Mouse (Mus musculus) Patski (cell line): Measurements from ENCODE around the gene Gm20219. TPM values are rescaled to one million over a fixed set of nuclear protein-coding genes. Genes with fewer than 3 reads are reported as not detected.

ENCODE experiments used
- ATAC-seq: fragments of 100-300 bp; one replicate; pipeline ENCODE4 v1.8.0; 2021
- CTCF ChIA-PET: fragments of 350-600 bp; sonication (Branson Sonifier 250); formaldehyde crosslinking; loops from one replicate; lab custom pipeline; 2022; ENCODE audit warnings: inconsistent platforms; lab: Charles Lee
- POLR2A ChIA-PET: fragments of 350-600 bp; sonication (Branson Sonifier 250); formaldehyde crosslinking; loops from one replicate; lab custom pipeline; 2022; ENCODE audit warnings: antibody characterized with exemption, inconsistent platforms; lab: Charles Lee
- DNase-seq: peaks from one replicate; pipeline ENCODE4 v3.0.0-alpha.2; 2011; ENCODE audit warnings: low read depth, low spot score
- H3K27me3 ChIP-seq: fragments of 371-371 bp; one replicate; pipeline ENCODE4 v1.5.1; 2021
- CTCF ChIP-seq: fragments of 100-300 bp; IDR thresholded peaks from one replicate; pipeline ENCODE4 v1.5.1; 2021
- in situ Hi-C: fragments of 300-500 bp; cut with MboI; formaldehyde crosslinking; loops from 3 replicates; pipeline ENCODE4 v1.11.1; 2018; ENCODE audit warnings: low pct_unique_long_range_greater_than_20kb, mixed read lengths
- polyA plus RNA-seq: library from polyadenylated mRNA; unstranded; gene quantifications from one replicate; pipeline ENCODE4 v1.2.3, GENCODE M21; 2021

The Gm20219 gene
- polyA plus RNA-seq, 1 experiment from 2014 or later, result 1.5 TPM

DNA sequence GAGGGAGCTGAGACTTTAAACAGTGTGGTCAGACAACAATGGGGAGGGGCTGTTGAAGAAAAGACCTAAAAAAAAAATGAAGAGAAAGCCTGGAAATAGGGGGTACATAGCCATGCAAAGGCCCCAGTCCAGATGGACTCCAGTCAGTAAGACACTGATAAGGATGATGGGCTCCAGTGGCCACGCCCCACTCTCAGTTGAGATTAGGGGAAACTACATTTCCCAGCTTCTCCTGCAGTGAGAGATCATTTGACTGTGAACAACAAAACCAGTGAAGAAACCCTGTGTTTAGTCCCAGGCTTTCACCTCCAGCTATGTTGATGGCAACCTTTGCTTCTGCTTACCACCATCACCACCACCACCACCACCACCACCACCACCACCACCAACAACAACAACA lies 8.2 kb downstream of the Gm20219 start:
- TF ChIP-seq CTCF, result no peak
- ATAC-seq (no peak), DNase-seq (no peak)
- POLR2A ChIA-PET, result no interaction called here
- H3K27me3 ChIP-seq, result no peaks in the 10 kb centered on the region
- CTCF ChIA-PET, result interaction anchor here (3.5 kb wide), 1 partner anchor 13 kb away, joined by 14 read pairs; no protein-coding TSS in a partner anchor
- in situ Hi-C loops, result no loop called here

DNA sequence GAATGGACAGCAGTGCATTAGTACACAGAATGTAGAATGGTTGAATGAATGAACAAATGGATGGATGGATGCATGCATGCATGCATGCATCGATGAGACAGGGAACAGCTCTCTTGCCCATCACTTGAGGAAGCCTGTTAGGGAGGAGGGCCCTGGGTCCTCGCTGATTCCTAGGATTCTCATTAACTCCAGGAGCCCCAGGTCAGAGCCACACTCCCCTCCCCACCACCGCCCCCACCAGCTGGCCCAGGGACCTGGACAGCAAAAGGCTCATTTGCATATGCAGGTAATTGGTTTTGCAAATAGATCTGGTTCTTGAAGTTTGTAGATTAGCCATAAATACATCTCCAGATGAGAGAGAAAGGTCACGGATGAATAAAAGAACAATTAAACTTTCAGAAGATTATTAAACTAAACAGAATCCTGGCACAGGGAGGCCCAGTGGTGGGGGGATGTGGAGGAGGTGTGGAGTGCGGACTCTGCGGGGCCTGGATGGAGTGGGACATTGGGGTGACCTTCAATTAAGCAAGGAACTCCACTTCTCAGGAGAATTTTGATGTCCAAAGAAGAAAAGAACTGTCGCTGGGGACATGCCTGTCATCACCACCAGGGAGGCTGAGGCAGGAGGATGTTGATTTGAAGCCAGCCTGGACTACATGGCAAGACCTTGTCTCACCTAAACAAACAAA lies 9.3 kb downstream of the Gm20219 start:
- in situ Hi-C loops, result loop anchor here (5.0 kb wide), 1 partner anchor 38 kb away; no protein-coding TSS in a partner anchor
- ChIA-PET POLR2A (no interaction called here), CTCF (interaction anchor here (2.0 kb wide), 1 partner anchor 14 kb away, joined by 4 read pairs; no protein-coding TSS in a partner anchor)
- no peaks in the 10 kb centered on the region for H3K27me3 ChIP-seq
- no peak for ATAC-seq
- TF ChIP-seq CTCF, result no peak
- DNase-seq, result no peak

- TF ChIP-seq CTCF, result no peak
- H3K27me3 ChIP-seq, result no peaks in the 10 kb centered on the region
- ChIA-PET CTCF (interaction anchor here (2.0 kb wide), 1 partner anchor 15 kb away, joined by 4 read pairs; no protein-coding TSS in a partner anchor), POLR2A (no interaction called here)
- DNase-seq, result no peak
- in situ Hi-C loops, result loop anchor here (5.0 kb wide), 1 partner anchor 36 kb away; no protein-coding TSS in a partner anchor
- ATAC-seq, result no peak
Measured at GRCm38 (mm10) chr17:56543684-56544224, 10.4 kb downstream of the Gm20219 start.

DNA sequence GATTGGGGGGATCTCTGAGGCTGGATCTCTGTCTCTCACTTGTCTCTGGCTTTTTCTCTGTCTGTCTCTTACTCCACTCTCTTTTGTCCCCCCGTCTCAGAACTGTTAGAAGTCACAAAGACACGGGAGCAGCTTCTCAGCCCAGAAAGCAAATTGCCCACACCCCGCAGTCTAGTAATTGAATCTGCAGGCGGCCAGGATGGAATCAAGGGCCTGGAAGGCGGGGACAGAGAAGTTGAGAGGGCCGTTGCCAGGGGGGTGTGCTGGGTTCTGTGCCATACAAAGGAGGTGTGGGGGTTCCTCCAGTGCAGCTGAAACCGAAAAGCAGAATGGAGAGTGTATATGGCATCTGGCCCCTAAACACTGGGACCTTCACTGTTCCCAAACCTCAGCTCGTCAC lies 11.5 kb downstream of the Gm20219 start:
- TF ChIP-seq CTCF, result no peak
- POLR2A ChIA-PET, result no interaction called here
- CTCF ChIA-PET, result no interaction called here
- H3K27me3 ChIP-seq, result no peaks in the 10 kb centered on the region
- ATAC-seq, result no peak
- in situ Hi-C loops, result loop anchor here (5.0 kb wide), 1 partner anchor 35 kb away; no protein-coding TSS in a partner anchor
- DNase-seq, result no peak

- no peak for TF ChIP-seq CTCF
- POLR2A ChIA-PET, result no interaction called here
- ATAC-seq (no peak), DNase-seq (no peak)
- H3K27me3 ChIP-seq, result no peaks in the 10 kb centered on the region
- CTCF ChIA-PET, result no interaction called here
- in situ Hi-C loops, result loop anchor here (5.0 kb wide), 1 partner anchor 33 kb away; no protein-coding TSS in a partner anchor
Measured at GRCm38 (mm10) chr17:56540562-56540975, 13.6 kb downstream of the Gm20219 start.

DNA sequence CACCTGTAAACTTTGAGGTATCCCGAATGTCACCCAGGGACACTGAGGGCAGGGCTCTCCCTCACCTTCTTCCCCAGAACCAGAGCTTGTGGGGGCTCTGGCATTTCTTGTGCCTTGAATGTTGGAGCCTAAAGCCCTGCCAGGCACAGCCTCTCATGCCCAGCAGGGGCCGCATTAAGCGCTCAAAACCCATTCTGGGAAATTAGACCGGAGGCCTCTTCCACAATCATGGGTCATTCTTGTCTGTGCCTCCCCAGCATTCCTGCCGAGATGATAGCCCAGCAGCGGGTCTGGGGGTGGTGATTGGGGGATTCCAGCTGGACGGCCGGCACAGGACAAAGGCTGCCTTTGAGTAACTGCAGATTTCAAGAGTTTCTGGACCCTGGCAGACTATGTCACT lies 16.3 kb downstream of the Gm20219 start:
- no peak for TF ChIP-seq CTCF
- in situ Hi-C loops, result loop anchor here (5.0 kb wide), 1 partner anchor 56 kb away; no protein-coding TSS in a partner anchor
- ChIA-PET CTCF (interaction anchor here (0.7 kb wide), 1 partner anchor 35 kb away, joined by 3 read pairs; no protein-coding TSS in a partner anchor), POLR2A (no interaction called here)
- no peak for DNase-seq
- no peaks in the 10 kb centered on the region for H3K27me3 ChIP-seq
- no peak for ATAC-seq

GRCm38 (mm10) chr17:56536874-56537273 lies 17.3 kb downstream of the Gm20219 start:
- ATAC-seq, result no peak
- H3K27me3 ChIP-seq, result no peaks in the 10 kb centered on the region
- TF ChIP-seq CTCF, result no peak
- ChIA-PET POLR2A (no interaction called here), CTCF (no interaction called here)
- DNase-seq, result no peak
- in situ Hi-C loops, result loop anchor here (5.0 kb wide), 1 partner anchor 55 kb away; no protein-coding TSS in a partner anchor

DNA sequence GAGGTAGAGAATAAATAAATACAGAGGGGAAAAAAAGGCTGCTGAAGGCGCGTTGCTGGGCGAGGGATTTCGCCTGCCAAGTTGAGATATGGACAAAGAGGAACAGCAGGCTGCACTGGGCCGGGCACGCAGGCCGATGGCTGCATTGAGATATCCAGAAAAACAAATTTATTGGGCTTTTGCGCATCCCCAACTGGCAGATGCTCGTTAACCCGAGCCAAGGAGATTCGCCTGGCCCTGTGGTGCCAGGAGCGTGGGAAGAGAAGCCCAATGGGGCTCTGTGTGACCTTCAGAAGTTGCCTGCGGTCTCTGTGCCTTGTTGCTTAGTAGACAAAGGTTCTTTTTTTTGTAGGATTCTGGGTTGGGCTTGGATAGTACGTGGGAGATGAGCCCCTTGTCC lies 18.0 kb downstream of the Gm20219 start:
- ChIA-PET CTCF (interaction anchor here (1.3 kb wide), 1 partner anchor 16 kb away, joined by 3 read pairs; no protein-coding TSS in a partner anchor), POLR2A (interaction anchor here (0.5 kb wide), 1 partner anchor 245 kb away, joined by 3 read pairs; no protein-coding TSS in a partner anchor)
- no peak for TF ChIP-seq CTCF
- ATAC-seq (no peak), DNase-seq (no peak)
- no peaks in the 10 kb centered on the region for H3K27me3 ChIP-seq
- in situ Hi-C loops, result loop anchor here (5.0 kb wide), 1 partner anchor 54 kb away; no protein-coding TSS in a partner anchor

GRCm38 (mm10) chr17:56524943-56525342 lies 29.2 kb downstream of the Gm20219 start:
- CTCF ChIA-PET, result interaction anchor here (1.0 kb wide), 1 partner anchor 22 kb away, joined by 3 read pairs; no protein-coding TSS in a partner anchor
- no peak for ATAC-seq

GRCm38 (mm10) chr17:56522744-56523143 lies 31.4 kb downstream of the Gm20219 start:
- ChIA-PET POLR2A (no interaction called here), CTCF (no interaction called here)
- ATAC-seq (no peak), DNase-seq (no peak)
- no peak for TF ChIP-seq CTCF
- in situ Hi-C loops, result no loop called here
- peaks cover 17% of the 10 kb centered on the region for H3K27me3 ChIP-seq

More at GRCm38 (mm10) chr17:56524943-56525342, 29.2 kb downstream of the Gm20219 start:
- no peak for TF ChIP-seq CTCF
- no peak for DNase-seq
- H3K27me3 ChIP-seq, result peaks cover 19% of the 10 kb centered on the region
- in situ Hi-C loops, result no loop called here
- POLR2A ChIA-PET, result no interaction called here
